Mouse (Mus musculus) liver, embryonic 11.5 days (tissue): ENCODE measurements around the gene Slc17a3. TPM values are rescaled to one million over a fixed set of nuclear protein-coding genes. Genes with fewer than 3 reads are reported as not detected.

ENCODE experiments used
- ATAC-seq: fragments of 200-750 bp; cut with Nextera tagmentation; replicated peaks from 2 replicates; pipeline ENCODE4 v1.8.0; 2017; ENCODE audit warnings: moderate number of reproducible peaks, mild to moderate bottlenecking, moderate TSS enrichment, moderate library complexity; ENCODE audit not compliant: low FRiP score
- DNase-seq: peaks from one replicate; pipeline ENCODE4 v3.0.0-alpha.2; 2017; ENCODE audit warnings: low spot score
- H3K27ac ChIP-seq: fragments of 300-500 bp; sonication (generic); 2 replicates; pipeline ENCODE4 v1.5.1; 2014; ENCODE audit warnings: mild to moderate bottlenecking, low read depth, low read length, control low read depth
- H3K27me3 ChIP-seq: fragments of 300-500 bp; sonication (generic); replicated peaks from 2 replicates; pipeline ENCODE4 v1.6.1; 2014; ENCODE audit warnings: low read length, mixed read lengths; ENCODE audit not compliant: control insufficient read depth, insufficient read depth
- H3K36me3 ChIP-seq: fragments of 300-500 bp; sonication (generic); 2 replicates; pipeline ENCODE4 v1.6.1; 2014; ENCODE audit warnings: mild to moderate bottlenecking, low read length, moderate library complexity, mixed read lengths; ENCODE audit not compliant: control insufficient read depth, insufficient read depth
- H3K4me1 ChIP-seq: fragments of 300-500 bp; sonication (generic); replicated peaks from 2 replicates; pipeline ENCODE4 v1.6.1; 2014; ENCODE audit warnings: low read length, mixed read lengths; ENCODE audit not compliant: control insufficient read depth, insufficient read depth
- H3K4me2 ChIP-seq: fragments of 300-500 bp; sonication (generic); 2 replicates; pipeline ENCODE4 v1.6.1; 2014; ENCODE audit warnings: mild to moderate bottlenecking, control low read depth, moderate library complexity
- H3K4me3 ChIP-seq: fragments of 300-500 bp; sonication (generic); 2 replicates; pipeline ENCODE4 v1.5.1; 2014; ENCODE audit warnings: low read depth, low read length, control low read depth
- H3K9ac ChIP-seq: fragments of 300-500 bp; sonication (generic); 2 replicates; pipeline ENCODE4 v1.6.1; 2014; ENCODE audit warnings: low read depth, low read length, control low read depth
- H3K9me3 ChIP-seq: fragments of 300-500 bp; sonication (generic); 2 replicates; pipeline ENCODE4 v1.6.1; 2016; ENCODE audit warnings: low read length, inconsistent platforms, mixed read lengths; ENCODE audit not compliant: control insufficient read depth
- WGBS: fragments of 180-500 bp; shearing (Covaris S2); extraction: QIAGEN DNeasy Blood & Tissue Kit; methylation state at CpG from one replicate; pipeline ENCODE4 v1.1.7; 2014; 5-methylcytosine and 5-hydroxymethylcytosine counted together
- polyA plus RNA-seq: library from polyadenylated mRNA; unstranded; fragments of >200 nt; fragmentation: Nextera tagmentation; extraction: Ambion mirVana; gene quantifications from 2 replicates; pipeline ENCODE4 v1.2.1, GENCODE M21; 2014

The Slc17a3 gene
- polyA plus RNA-seq, 1 experiment from 2014 or later = 0.36 TPM

GRCm38 (mm10) chr13:23867000-23867399, 27.8 kb downstream of the Slc17a3 start:
- H3K4me3 ChIP-seq = no peak overlapping the region
- no peaks in the 10 kb centered on the region for H3K36me3 ChIP-seq
- no peaks in the 10 kb centered on the region for H3K27me3 ChIP-seq
- ATAC-seq (no peak), DNase-seq (no peak)
- peaks cover 10% of the 10 kb centered on the region for H3K4me1 ChIP-seq
- 83% methylated on average over 6 of the region's 6 CpGs for WGBS
- no peak overlapping the region for H3K27ac ChIP-seq
- no peak overlapping the region for H3K9ac ChIP-seq
- H3K4me2 ChIP-seq = no peak overlapping the region
- H3K9me3 ChIP-seq = no peaks in the 10 kb centered on the region

GRCm38 (mm10) chr13:23867405-23867804, 28.2 kb downstream of the Slc17a3 start, which contains the start of gene Slc17a1:
Slc17a1 (plus strand) TSS chr13:23867750.
- Histone ChIP-seq H3K9me3 (no peaks in the 10 kb centered on the region), H3K27ac (no peak within 1 kb of the TSS), H3K4me1 (peaks cover 10% of the 10 kb centered on the region), H3K27me3 (no peaks in the 10 kb centered on the region), H3K36me3 (no peaks in the 10 kb centered on the region), H3K9ac (no peak within 1 kb of the TSS), H3K4me2 (no peak within 1 kb of the TSS), H3K4me3 (no peak within 1 kb of the TSS)
- DNase-seq (no peak), ATAC-seq (no peak)
- 88% methylated on average over 7 of the region's 7 CpGs for WGBS

DNA sequence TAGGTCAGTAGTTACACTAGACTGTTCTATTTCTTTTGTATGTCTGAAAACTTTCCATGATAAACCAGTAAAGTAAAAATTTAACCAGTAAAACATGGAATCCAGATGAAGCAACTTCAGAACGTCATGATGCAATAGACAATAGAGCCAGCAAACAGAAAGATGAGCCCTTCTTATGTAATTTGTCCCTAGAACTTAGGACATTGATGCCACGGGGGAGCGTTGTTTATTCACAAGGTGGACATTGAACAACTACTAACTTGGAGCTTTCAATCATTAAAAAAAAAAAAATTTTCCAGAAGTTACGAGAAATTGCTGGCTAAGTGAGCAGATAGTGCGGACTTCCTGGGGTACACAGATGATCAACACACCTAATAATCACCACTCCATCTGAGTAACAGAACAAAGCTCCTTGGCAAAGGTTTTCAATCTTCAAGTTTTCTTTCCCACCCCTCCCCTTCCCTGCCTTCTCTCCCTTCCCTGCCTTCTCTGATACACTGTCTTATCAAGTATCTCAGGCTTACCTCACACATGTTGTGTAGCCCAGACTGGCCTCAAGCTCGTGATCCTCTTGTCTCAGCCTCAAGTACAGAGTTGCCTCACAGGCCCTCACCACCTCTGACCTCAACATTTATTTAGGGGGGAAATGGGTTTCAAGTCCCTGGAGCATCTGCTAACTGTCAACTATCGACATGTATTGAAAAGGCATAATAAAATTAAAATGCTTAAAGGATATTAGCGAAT, 29.7 kb downstream of the Slc17a3 start:
- WGBS = 72% methylated on average over 8 of the region's 8 CpGs
- Histone ChIP-seq H3K4me3 (no peak overlapping the region), H3K9ac (no peak overlapping the region), H3K9me3 (no peaks in the 10 kb centered on the region), H3K4me2 (no peak overlapping the region), H3K27me3 (no peaks in the 10 kb centered on the region), H3K4me1 (peaks cover 10% of the 10 kb centered on the region), H3K27ac (no peak overlapping the region), H3K36me3 (no peaks in the 10 kb centered on the region)
- DNase-seq = no peak
- ATAC-seq = no peak

GRCm38 (mm10) chr13:23869996-23870395, 30.8 kb downstream of the Slc17a3 start:
- no peak for ATAC-seq
- no peaks in the 10 kb centered on the region for H3K27me3 ChIP-seq
- WGBS = 72% methylated on average over 3 of the region's 3 CpGs

DNA sequence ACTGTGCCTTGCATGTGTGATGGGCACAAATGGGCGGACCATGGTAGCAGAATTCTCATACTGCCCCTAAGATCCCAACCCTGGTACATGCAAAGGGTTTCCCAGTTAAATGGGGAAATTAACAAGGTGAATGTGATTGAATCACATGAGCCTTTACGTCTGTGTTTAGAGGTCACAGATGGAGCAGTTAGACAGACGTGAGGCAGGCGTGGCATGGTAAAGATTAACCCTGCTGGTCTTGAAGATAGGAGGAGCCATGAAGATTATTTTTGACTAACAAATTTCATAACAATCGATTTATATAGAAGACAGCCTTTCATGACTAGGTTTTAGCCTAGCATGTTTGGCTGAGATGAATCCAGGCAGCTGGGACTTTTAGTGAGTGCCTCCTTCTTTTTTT, 33.9 kb downstream of the Slc17a3 start:
- H3K9ac ChIP-seq = no peak overlapping the region
- no peak for DNase-seq
- no peak for ATAC-seq
- H3K9me3 ChIP-seq = no peaks in the 10 kb centered on the region
- no peaks in the 10 kb centered on the region for H3K27me3 ChIP-seq
- no peaks in the 10 kb centered on the region for H3K36me3 ChIP-seq
- H3K4me3 ChIP-seq = no peak overlapping the region
- H3K4me1 ChIP-seq = no peaks in the 10 kb centered on the region; the same call in 1 of the 2 replicates
- no peak overlapping the region for H3K27ac ChIP-seq
- H3K4me2 ChIP-seq = no peak overlapping the region
- 64% methylated on average over 5 of the region's 5 CpGs for WGBS

More at GRCm38 (mm10) chr13:23869996-23870395, 30.8 kb downstream of the Slc17a3 start:
- no peak for DNase-seq
- H3K4me1 ChIP-seq = peaks cover 7% of the 10 kb centered on the region
- H3K9ac ChIP-seq = no peak overlapping the region
- no peaks in the 10 kb centered on the region for H3K9me3 ChIP-seq
- no peak overlapping the region for H3K27ac ChIP-seq
- no peak overlapping the region for H3K4me2 ChIP-seq
- H3K36me3 ChIP-seq = no peaks in the 10 kb centered on the region
- no peak overlapping the region for H3K4me3 ChIP-seq

DNA sequence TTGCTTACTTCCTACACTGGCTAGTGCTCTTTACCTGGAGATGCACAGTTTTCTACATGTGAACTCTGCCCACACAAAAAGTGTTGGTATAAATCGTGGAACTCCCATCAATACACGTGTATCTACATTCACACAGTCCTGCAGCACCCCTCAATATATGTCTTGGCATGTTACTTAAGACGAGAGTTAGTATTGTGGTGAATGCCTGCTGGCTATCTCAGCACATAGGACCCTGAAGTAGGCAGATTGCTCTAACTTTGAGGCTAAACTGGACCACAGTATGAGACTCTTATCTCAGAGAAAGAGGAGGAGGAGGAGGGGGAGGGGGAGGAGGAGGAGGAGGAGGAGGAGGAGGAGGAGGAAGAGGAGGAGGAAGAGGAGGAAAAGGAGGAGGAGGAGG, 39.9 kb downstream of the Slc17a3 start:
- H3K4me3 ChIP-seq = no peak overlapping the region
- ATAC-seq = no peak
- no peak overlapping the region for H3K27ac ChIP-seq
- no peak overlapping the region for H3K4me2 ChIP-seq
- H3K27me3 ChIP-seq = no peaks in the 10 kb centered on the region
- WGBS = 59% methylated on average over 3 of the region's 3 CpGs
- H3K9ac ChIP-seq = no peak overlapping the region
- DNase-seq = no peak
- H3K4me1 ChIP-seq = no peaks in the 10 kb centered on the region
- no peaks in the 10 kb centered on the region for H3K9me3 ChIP-seq
- H3K36me3 ChIP-seq = no peaks in the 10 kb centered on the region

DNA sequence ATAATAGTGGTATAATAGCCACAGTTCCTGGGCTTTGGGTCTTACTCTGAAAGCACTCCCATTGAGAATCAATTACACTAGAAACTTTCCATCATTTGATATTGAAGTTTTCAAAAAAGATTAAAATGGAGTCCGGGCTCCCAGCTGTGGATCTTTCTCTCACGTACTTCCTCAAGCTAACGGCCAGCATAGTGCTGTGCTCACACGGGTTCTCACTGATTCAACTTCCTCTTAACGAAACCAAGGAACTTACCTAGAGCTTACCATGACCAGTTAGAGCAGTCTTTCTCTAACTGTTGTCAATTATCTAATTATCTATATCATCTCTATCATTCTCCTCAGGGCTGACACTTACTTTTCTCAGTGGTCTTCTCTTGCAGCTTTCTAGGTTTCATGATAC, 40.4 kb downstream of the Slc17a3 start:
- Histone ChIP-seq H3K27me3 (no peaks in the 10 kb centered on the region), H3K36me3 (no peaks in the 10 kb centered on the region), H3K27ac (no peak overlapping the region), H3K9ac (no peak overlapping the region), H3K4me3 (no peak overlapping the region), H3K9me3 (no peaks in the 10 kb centered on the region), H3K4me1 (no peaks in the 10 kb centered on the region), H3K4me2 (no peak overlapping the region)
- ATAC-seq (no peak), DNase-seq (no peak)
- WGBS = 48% methylated on average over 5 of the region's 5 CpGs

DNA sequence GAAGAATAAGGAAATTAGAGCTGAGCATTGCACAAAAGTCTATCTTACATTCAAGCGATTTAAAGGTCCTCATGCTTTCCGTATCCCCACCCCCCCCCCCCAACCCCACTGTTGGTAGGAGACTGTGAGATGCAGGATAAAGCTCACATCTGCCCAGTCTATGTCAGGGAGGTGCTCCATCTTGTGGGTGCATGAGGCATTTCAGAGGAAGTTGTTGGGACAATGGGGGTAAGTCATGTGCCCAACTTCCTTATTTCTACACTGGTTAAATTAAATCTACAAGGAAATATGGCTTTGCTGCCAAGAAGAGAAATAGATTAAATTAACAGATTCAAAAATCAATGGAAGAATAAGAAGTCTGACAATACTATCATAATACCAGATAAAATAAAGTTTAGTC, 46.3 kb downstream of the Slc17a3 start:
- H3K4me2 ChIP-seq = no peak overlapping the region
- DNase-seq = no peak
- no peak overlapping the region for H3K4me3 ChIP-seq
- no peak for ATAC-seq
- no peaks in the 10 kb centered on the region for H3K27me3 ChIP-seq
- no peak overlapping the region for H3K9ac ChIP-seq
- no peaks in the 10 kb centered on the region for H3K4me1 ChIP-seq
- no peak overlapping the region for H3K27ac ChIP-seq
- no peaks in the 10 kb centered on the region for H3K36me3 ChIP-seq
- WGBS = 23% methylated on average over 2 of the region's 2 CpGs
- H3K9me3 ChIP-seq = no peaks in the 10 kb centered on the region

- Histone ChIP-seq H3K27ac (no peak overlapping the region), H3K9ac (no peak overlapping the region), H3K36me3 (no peaks in the 10 kb centered on the region), H3K9me3 (no peaks in the 10 kb centered on the region), H3K4me1 (no peaks in the 10 kb centered on the region), H3K27me3 (no peaks in the 10 kb centered on the region), H3K4me2 (no peak overlapping the region), H3K4me3 (no peak overlapping the region)
- 70% methylated on average over 3 of the region's 3 CpGs for WGBS
- DNase-seq (no peak), ATAC-seq (no peak; the same call in 1 of the 2 replicates)
These were observed 47.9 kb downstream of the Slc17a3 start for GRCm38 (mm10) chr13:23887026-23887725.
